Mouse (Mus musculus) embryonic fibroblast, embryonic 13.5 days (primary cell): Measurements from ENCODE around the gene Papss1. TPM values are rescaled to one million over a fixed set of nuclear protein-coding genes. Genes with fewer than 3 reads are reported as not detected.

Source experiments
- H3K27ac ChIP-seq: 2 replicates; pipeline ENCODE4 v1.5.1; 2012; ENCODE audit warnings: low read length, control low read depth, inconsistent platforms; ENCODE audit not compliant: insufficient read depth
- H3K4me1 ChIP-seq: 2 replicates; pipeline ENCODE4 v1.6.1; 2011; ENCODE audit warnings: low read length; ENCODE audit not compliant: control insufficient read depth, insufficient read depth
- H3K4me3 ChIP-seq: 2 replicates; pipeline ENCODE4 v1.5.1; 2011; ENCODE audit warnings: mild to moderate bottlenecking, control low read depth, low read length; ENCODE audit not compliant: insufficient read depth
- CTCF ChIP-seq: IDR thresholded peaks from 2 replicates; pipeline ENCODE4 v1.5.1; 2011; ENCODE audit warnings: mild to moderate bottlenecking, control low read depth, low read length, moderate library complexity, borderline replicate concordance; ENCODE audit not compliant: insufficient read depth
- POLR2A ChIP-seq: IDR thresholded peaks from 2 replicates; pipeline ENCODE4 v1.6.1; 2011; ENCODE audit warnings: low read depth, mild to moderate bottlenecking, control low read depth, low read length, moderate library complexity
- polyA plus RNA-seq: library from polyadenylated mRNA; stranded (reverse); fragments of >200 nt; gene quantifications from 2 replicates; pipeline ENCODE4 v1.2.4, GENCODE M21; 2011; ENCODE audit warnings: low read depth; ENCODE audit not compliant: missing spikeins, insufficient read length

Gene Papss1
- polyA plus RNA-seq, 1 experiment, result 44.8 TPM

DNA sequence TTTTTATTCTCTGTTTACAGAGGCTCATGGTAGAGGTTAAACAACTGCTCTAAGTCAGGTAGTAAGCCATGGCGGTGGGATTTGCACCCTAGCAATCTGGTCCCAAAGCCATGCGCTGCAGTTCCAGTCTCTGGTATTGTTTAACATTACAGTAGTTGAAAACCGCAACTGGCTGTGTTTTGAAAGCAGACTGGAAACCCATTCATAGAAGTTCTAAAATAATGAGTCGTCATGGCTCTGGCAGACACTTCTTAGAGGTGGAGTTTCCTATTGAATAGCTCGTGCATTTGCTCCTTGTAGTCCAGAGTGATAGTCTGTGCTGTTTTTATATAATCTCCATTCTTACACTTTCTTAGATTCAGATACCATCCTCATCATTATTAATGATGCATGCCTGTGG, 63.7 kb downstream of the Papss1 start:
- Histone ChIP-seq H3K4me3 (no peak overlapping the region), H3K4me1 (no peaks in the 10 kb centered on the region), H3K27ac (no peak overlapping the region)
- no peak for TF ChIP-seq CTCF
- TF ChIP-seq POLR2A, result no peak

DNA sequence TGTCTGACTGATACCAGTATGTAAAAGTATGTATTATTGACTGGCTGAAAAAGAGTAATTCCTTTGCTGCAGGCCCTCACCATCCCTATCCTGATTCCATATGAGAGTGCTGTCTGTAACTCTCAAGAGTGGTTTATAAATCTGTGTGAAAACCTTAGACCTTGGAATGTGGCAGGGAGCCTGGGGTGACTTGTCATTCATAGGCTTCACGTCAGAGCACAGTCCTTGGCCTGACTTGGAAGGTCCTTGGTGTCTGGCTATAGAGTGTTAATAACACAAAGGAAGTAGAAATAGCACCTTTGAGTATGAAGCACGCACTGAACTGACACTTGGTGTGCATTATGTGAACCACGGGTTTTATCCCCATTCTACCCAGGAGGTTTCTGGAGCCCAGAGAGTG, 64.4 kb downstream of the Papss1 start:
- Histone ChIP-seq H3K4me1 (no peaks in the 10 kb centered on the region), H3K4me3 (no peak overlapping the region), H3K27ac (no peak overlapping the region)
- TF ChIP-seq CTCF (no peak), POLR2A (no peak)

DNA sequence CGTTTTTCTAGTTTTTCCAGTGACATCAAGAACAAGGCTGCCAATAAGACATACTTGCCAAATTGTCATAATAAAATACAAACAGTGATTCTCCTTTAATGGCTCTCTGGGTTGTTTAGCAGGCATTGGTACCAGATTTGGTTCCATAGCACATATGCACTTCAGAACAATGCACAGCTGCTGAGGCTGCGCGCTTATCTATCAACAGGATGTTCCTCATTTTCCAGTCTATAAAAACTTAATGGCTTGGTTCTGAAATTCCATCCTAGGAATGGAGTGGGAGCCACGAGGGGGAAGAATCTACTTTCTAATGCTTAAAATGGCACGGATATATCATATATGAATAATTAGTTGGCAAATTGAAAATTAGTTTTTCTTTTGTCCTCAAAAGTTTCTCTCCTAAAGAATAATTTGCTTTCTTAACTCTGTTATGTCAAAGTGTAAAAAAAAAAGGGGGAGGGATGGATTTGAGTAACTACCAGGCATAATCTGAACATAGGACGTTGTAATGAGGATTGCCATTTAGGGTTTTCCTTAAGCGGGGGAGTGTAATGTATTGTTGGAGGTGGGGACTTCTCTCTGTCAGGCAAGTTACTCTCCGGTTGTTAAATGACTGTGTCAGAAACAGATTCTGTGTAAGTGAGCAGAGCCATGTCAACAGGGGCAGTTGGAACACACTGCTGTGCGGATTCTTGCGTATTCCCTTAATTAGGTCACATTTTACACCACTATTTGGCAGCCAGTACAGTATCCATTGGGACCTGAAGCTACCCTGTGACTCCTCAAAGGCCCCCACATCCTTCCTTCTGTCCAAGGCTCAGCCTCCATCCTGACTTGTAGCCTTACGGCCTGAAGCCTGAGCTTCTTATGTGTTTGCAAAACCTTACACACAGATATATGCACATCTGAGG, 66.1 kb downstream of the Papss1 start:
- H3K4me3 ChIP-seq, result no peak overlapping the region
- H3K27ac ChIP-seq, result no peak overlapping the region
- no peak for TF ChIP-seq CTCF
- TF ChIP-seq POLR2A, result no peak

DNA sequence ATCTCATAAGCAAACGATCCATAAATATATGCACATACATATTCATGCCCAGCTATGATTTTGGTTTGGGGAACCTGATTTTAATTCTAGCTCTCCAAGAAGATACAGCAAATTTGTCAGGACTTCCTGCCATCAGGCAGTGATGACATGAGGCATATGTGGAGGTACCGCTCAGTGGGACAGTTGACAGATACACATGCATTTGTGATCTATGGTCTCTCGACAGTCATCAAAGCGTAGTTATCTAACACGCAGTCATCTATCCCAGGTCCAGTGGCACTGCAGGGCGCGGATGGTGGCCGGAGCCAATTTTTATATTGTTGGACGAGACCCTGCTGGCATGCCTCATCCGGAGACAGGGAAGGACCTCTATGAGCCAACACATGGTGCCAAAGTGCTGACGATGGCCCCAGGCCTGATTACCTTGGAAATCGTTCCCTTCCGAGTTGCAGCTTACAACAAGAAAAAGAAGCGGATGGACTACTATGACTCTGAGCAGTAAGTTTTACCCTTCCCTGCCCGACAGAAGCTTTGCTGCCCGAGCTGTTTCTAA, 66.8 kb downstream of the Papss1 start:
- no peak overlapping the region for H3K4me3 ChIP-seq
- H3K27ac ChIP-seq, result no peak overlapping the region
- TF ChIP-seq CTCF, result no peak
- TF ChIP-seq POLR2A, result no peak
- H3K4me1 ChIP-seq, result no peaks in the 10 kb centered on the region

More for the DNA sequence above, 66.1 kb downstream of the Papss1 start:
- no peaks in the 10 kb centered on the region for H3K4me1 ChIP-seq

DNA sequence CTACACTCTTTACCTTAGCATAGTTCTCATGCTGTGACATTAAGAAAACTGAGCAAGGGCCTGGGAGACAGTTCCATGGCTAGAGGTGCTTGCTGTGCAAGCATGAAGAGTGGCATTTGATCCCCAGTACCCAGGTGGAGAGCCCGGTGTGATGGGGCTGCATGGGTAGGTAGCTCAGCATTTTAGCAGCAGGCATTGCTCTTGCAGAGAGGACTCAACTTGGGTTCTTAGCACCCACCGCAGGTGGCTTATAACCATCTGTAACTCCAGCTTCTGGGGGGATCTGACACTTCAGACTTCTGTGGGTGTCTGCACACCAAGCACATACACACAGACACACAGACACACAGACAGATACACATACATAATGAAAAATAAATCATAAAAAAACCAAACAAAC, 69.5 kb downstream of the Papss1 start:
- TF ChIP-seq POLR2A (no peak), CTCF (no peak)
- Histone ChIP-seq H3K4me3 (no peak overlapping the region), H3K27ac (no peak overlapping the region), H3K4me1 (no peaks in the 10 kb centered on the region)

DNA sequence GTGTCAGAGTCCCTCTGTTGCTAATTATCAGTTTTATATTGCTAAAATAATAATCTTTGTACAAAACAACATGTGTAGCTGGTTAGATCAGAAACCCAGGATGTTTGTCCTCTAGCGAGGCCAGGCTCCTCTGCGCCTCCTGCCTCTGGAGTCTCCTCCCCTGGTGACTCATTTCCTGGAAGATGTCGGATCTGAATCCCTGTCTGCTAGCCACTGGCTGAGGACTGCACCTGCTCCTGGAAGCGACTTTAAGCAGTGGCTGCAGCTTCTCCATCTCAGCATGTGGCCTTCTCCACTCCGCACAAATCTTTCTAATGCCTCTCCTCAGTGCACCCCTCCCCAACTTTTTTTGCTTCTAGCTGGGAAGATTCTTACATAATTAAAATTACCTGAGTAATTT, 71.6 kb downstream of the Papss1 start:
- Histone ChIP-seq H3K4me1 (no peaks in the 10 kb centered on the region), H3K4me3 (no peak overlapping the region), H3K27ac (no peak overlapping the region)
- TF ChIP-seq POLR2A, result no peak
- no peak for TF ChIP-seq CTCF

DNA sequence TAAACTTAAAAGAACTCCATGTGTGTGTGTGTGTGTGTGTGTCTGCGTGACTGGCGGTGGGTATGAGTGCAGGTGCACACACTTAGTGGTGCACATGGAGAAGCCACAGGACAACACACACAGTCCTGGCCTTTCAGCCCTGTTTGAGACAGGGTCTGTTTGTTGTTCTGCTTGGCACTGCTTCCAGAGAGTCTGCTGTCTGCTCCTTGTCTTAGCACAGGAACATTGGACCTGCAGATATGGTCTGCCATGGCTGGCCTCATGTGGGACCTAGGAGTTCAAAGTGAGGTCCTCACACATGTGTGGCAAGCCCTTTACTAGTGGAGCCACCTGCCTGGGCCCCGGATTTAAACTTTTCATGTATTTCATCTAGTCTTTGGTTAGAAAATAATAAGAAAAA, 72.4 kb downstream of the Papss1 start:
- H3K27ac ChIP-seq, result no peak overlapping the region
- H3K4me3 ChIP-seq, result no peak overlapping the region
- TF ChIP-seq CTCF, result no peak
- no peak for TF ChIP-seq POLR2A

DNA sequence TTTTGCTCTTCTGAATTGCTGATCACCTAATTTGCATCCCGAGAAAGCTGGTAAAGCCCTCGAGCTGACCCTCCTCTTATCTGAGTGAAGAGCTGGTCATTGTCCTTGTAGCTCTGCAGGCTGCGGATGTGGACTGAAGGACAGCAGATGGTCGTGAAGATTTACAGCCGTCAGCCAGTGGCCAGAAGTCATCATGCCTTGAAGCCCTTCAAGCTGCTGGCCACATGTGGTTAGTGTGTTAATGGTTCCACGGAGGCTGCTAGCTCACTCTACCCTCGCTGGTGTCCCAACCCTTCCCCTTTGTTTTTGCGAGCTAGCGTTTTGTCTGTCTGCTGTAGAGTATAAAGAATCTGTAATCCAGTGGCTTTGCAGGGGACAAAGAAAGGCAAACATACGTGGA, 73.1 kb downstream of the Papss1 start:
- H3K4me3 ChIP-seq, result no peak overlapping the region
- TF ChIP-seq POLR2A (no peak), CTCF (no peak)
- no peak overlapping the region for H3K27ac ChIP-seq
- H3K4me1 ChIP-seq, result no peaks in the 10 kb centered on the region

More for the DNA sequence above, 72.4 kb downstream of the Papss1 start:
- H3K4me1 ChIP-seq, result no peaks in the 10 kb centered on the region

DNA sequence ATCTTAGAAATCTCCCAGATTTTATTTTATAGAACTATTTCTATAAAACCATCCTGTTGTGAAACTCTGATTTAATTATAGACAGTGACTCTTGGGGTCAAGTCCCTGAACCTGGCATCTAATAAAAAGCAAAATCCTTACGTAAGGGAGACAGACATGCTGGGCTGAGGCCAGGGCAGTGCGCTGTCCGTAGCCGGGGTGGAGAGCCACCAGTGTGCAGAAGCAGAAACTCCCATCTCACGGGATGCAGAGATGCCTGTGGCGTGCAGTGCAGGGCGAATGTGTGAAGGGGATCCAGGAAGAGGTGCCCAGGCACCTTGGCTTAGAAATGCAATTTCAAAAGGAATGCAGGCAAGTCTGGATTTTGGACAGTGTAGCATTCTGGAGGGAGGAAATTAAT, 73.6 kb downstream of the Papss1 start:
- H3K4me3 ChIP-seq, result no peak overlapping the region
- TF ChIP-seq POLR2A (no peak), CTCF (no peak)
- no peak overlapping the region for H3K27ac ChIP-seq
- no peaks in the 10 kb centered on the region for H3K4me1 ChIP-seq

DNA sequence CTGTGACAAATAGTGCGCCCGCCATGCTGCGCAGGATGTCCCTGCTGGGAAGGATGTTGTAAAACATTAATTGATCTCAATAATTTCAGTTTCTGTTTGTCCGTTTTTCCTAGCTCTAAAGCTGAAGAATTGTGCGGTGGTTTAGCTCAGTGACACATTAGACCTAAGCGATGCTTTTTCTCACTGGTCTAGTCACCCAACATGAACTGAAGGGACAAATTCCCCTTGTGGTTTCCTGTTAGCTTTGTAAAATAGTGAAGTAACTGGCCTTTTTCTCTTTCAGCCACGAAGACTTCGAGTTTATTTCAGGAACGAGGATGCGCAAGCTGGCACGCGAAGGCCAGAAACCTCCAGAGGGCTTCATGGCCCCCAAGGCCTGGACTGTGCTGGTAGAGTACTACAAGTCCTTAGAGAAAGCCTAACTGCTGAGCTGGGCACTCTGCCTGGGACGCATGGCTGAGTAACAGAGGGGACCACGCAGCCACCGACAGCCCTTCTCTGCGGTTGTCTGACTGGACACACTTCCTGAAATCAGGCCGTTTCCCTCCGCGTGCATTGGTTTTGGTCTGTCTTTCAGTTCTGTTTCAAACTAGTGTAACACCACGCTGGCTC, 78.2 kb downstream of the Papss1 start:
- H3K27ac ChIP-seq, result no peak overlapping the region
- no peaks in the 10 kb centered on the region for H3K4me1 ChIP-seq
- no peak overlapping the region for H3K4me3 ChIP-seq
- TF ChIP-seq POLR2A, result no peak
- no peak for TF ChIP-seq CTCF
